Mouse (Mus musculus) spleen, adult 12 weeks (tissue): ENCODE data around the gene Hspg2.

Experiments
- DNase-seq: peaks from one replicate; pipeline ENCODE4 v3.0.0; 2022; ENCODE audit warnings: low spot score

Gene Hspg2

GRCm38 (mm10) chr4:137461217-137461616, 7.4 kb upstream of the Hspg2 start:
- no peak for DNase-seq

GRCm38 (mm10) chr4:137461981-137462690, 6.4 kb upstream of the Hspg2 start:
- no peak for DNase-seq

GRCm38 (mm10) chr4:137465125-137465787, 3.3 kb upstream of the Hspg2 start:
- no peak for DNase-seq

GRCm38 (mm10) chr4:137466991-137467390, 1.6 kb upstream of the Hspg2 start:
- DNase-seq, result no peak

GRCm38 (mm10) chr4:137467525-137467924, 1.0 kb upstream of the Hspg2 start:
- no peak for DNase-seq

- no peak for DNase-seq
Measured at GRCm38 (mm10) chr4:137469081-137469844, 694 bp downstream of the Hspg2 start.

- DNase-seq, result no peak
Measured at GRCm38 (mm10) chr4:137469845-137470692, 1.5 kb downstream of the Hspg2 start.

- DNase-seq, result no peak
Measured at GRCm38 (mm10) chr4:137470701-137471317, 2.2 kb downstream of the Hspg2 start.

GRCm38 (mm10) chr4:137471326-137471725, 2.8 kb downstream of the Hspg2 start:
- no peak for DNase-seq

- DNase-seq, result no peak
Measured at GRCm38 (mm10) chr4:137473240-137473639, 4.7 kb downstream of the Hspg2 start.

GRCm38 (mm10) chr4:137473701-137474388, 5.3 kb downstream of the Hspg2 start:
- no peak for DNase-seq

- no peak for DNase-seq
Measured at GRCm38 (mm10) chr4:137474694-137475093, 6.1 kb downstream of the Hspg2 start.

- DNase-seq, result no peak
Measured at GRCm38 (mm10) chr4:137475271-137476050, 6.9 kb downstream of the Hspg2 start.

GRCm38 (mm10) chr4:137476065-137476760, 7.6 kb downstream of the Hspg2 start:
- DNase-seq, result no peak

GRCm38 (mm10) chr4:137476761-137477237, 8.2 kb downstream of the Hspg2 start:
- no peak for DNase-seq

- DNase-seq, result no peak
Measured at GRCm38 (mm10) chr4:137477611-137478010, 9.0 kb downstream of the Hspg2 start.

GRCm38 (mm10) chr4:137478306-137478705, 9.7 kb downstream of the Hspg2 start:
- DNase-seq, result no peak

GRCm38 (mm10) chr4:137479757-137480156, 11.2 kb downstream of the Hspg2 start:
- no peak for DNase-seq
